Mouse (Mus musculus): ENCODE measurements around the gene Rasgef1c. TPM values are rescaled to one million over a fixed set of nuclear protein-coding genes. Genes with fewer than 3 reads are reported as not detected.

The Rasgef1c gene
- total and polyA plus RNA-seq, 3 experiments: 0.42 to 0.57 (median 0.53) TPM

DNA sequence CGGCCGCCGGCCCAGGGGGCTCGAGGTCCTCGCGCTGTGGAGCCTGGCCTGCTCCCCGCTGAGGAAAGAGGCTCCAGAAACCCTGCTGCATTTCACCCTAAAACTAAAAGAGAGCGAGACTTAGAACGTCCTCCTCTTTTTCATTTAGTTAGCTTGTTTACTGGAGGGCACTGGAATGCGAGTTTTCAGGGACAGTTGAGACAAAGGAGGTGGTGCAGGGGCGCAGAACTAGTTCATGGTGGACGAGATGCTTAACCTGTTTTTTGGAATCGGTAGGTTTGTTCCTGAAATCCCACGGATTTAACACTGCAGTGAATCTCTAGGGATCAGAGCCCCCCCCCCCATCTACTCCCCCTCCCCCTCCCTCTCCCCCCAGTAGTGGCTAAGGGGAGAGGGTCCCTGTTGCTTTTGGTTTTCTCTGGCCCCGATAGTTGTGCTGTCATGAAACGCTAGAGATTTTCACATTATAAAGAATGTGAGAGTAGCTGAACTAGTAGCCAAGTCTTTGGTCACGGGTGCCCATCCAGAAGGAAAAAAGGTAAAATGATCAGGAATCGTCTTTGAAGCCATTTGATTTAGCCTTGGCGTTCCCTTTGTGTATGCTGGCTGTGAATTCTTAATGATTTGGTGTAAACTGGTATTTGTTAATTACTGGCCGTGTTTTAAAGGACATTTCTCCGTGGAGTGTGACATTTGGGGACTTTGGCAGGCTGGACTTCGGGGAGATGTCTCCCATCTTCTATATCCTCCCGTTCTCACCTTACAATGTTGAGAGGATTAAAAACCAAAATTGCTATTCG, 124.3 kb downstream of the Rasgef1c start:
- H3K27ac ChIP-seq: peak overlapping the region; percentile 89
- no peaks in the 10 kb centered on the region for H3K36me3 ChIP-seq (ENCODE audit: control insufficient read depth, insufficient read depth, low read length)
- 7% methylated on average over 24 of the region's 24 CpGs for WGBS
- H3K27me3 ChIP-seq (ENCODE audit: control insufficient read depth, insufficient read depth, low read length): no peaks in the 10 kb centered on the region
- no peak for DNase-seq
- peak overlapping the region; percentile 94 for H3K4me3 ChIP-seq
- peaks cover 3% of the 10 kb centered on the region for H3K79me2 ChIP-seq (replicated peaks; ENCODE audit: control insufficient read depth, insufficient read depth, low read length)
- peak overlapping the region; percentile 96 for H3K9ac ChIP-seq (ENCODE audit: low read depth, low read length)
- no peak for TF ChIP-seq CTCF (IDR thresholded peaks at IDR 0.05)
- intact Hi-C loops (cut with DNase I): loop anchor here (2.0 to 5.0 kb wide), 2 partner anchors 46 to 83 kb away; no protein-coding TSS in a partner anchor
- H3K4me1 ChIP-seq (ENCODE audit: control insufficient read depth, insufficient read depth, low read length): peaks cover 5% of the 10 kb centered on the region

DNA sequence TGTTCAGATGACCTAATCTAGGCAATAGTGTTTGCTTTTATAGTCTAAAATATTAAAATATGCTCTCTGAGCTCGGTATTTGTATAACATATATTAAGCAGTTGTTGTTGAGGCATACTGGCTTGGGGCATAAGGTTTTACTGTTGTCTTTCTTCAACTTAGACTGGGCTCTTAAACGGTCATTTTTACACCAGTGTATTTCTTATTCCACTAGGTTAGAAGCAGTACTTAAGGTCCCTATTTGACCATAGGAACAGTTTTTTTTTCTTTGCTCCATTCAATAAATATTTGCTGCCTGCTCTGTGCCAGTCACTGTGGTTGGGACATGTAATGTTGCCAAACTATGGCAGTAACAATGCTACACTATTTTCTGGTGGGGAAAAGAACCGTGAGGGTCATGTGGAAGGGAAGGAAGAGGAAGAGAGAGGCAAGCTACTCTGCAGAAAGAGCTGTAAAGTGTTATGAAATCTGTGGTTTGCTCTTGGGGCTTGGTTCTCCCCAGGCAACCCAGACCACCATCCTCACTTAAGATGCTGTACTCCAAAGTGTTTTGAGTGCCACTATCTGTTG, 125.0 kb downstream of the Rasgef1c start:
- no peak for TF ChIP-seq CTCF (IDR thresholded peaks at IDR 0.05)
- TF ChIP-seq POLR2A (IDR thresholded peaks at IDR 0.05; ENCODE audit: insufficient read depth, low read depth, low read length): no peak
- no peak for TF ChIP-seq EP300 (IDR thresholded peaks at IDR 0.05; ENCODE audit: insufficient read depth, low read depth, low read length)
- DNase-seq: peak in 1 of 2 experiments; percentile 7
- WGBS: 28% methylated on average over 3 of the region's 3 CpGs

DNA sequence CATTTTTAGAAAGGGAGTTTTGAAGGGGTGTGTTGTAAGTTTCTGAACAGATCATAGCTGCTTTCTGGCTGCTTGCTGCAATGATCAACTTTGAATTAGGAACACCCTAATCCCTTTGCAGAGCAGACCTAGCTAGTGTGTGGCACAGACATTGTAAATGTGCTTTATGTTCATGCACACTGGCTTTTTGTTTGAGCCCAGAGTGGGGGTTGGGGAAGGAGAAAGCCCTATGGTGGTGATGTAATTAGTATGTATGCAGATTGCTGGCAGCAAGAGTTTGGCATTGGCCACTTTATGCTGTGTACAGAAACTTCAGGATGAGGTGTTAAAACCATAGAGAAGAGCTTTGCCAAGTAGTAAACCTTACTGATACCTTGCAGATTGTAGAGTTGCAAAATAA, 126.8 kb downstream of the Rasgef1c start:
- DNase-seq: no peak
- Histone ChIP-seq H3K4me3 (no peak overlapping the region), H3K79me2 (replicated peaks; ENCODE audit: control insufficient read depth, insufficient read depth, low read length) (peaks cover 3% of the 10 kb centered on the region), H3K9ac (ENCODE audit: low read depth, low read length) (no peak overlapping the region), H3K36me3 (ENCODE audit: control insufficient read depth, insufficient read depth, low read length) (peaks cover 4% of the 10 kb centered on the region), H3K27me3 (ENCODE audit: control insufficient read depth, insufficient read depth, low read length) (no peaks in the 10 kb centered on the region), H3K4me1 (ENCODE audit: control insufficient read depth, insufficient read depth, low read length) (peaks cover 9% of the 10 kb centered on the region), H3K27ac (no peak overlapping the region)
- intact Hi-C loops (cut with DNase I): loop anchor here (5.0 kb wide), 1 partner anchor 44 kb away; no protein-coding TSS in a partner anchor
- TF ChIP-seq EP300 (IDR thresholded peaks at IDR 0.05; ENCODE audit: insufficient read depth, low read depth, low read length) (no peak), CTCF (IDR thresholded peaks at IDR 0.05) (no peak), POLR2A (IDR thresholded peaks at IDR 0.05; ENCODE audit: insufficient read depth, low read depth, low read length) (no peak)

More for the DNA sequence above, 125.0 kb downstream of the Rasgef1c start:
- peaks cover 3% of the 10 kb centered on the region for H3K79me2 ChIP-seq (replicated peaks; ENCODE audit: control insufficient read depth, insufficient read depth, low read length)
- peaks cover 5% of the 10 kb centered on the region for H3K4me1 ChIP-seq (ENCODE audit: control insufficient read depth, insufficient read depth, low read length)
- no peaks in the 10 kb centered on the region for H3K36me3 ChIP-seq (ENCODE audit: control insufficient read depth, insufficient read depth, low read length)
- H3K27ac ChIP-seq: peak overlapping the region; percentile 89
- peak overlapping the region; percentile 27; the same call in 1 of the 2 replicates for H3K9ac ChIP-seq (ENCODE audit: low read depth, low read length)
- intact Hi-C loops (cut with DNase I): loop anchor here (5.0 kb wide), 1 partner anchor 46 kb away; no protein-coding TSS in a partner anchor
- H3K4me3 ChIP-seq: peak overlapping the region; percentile 94
- H3K27me3 ChIP-seq (ENCODE audit: control insufficient read depth, insufficient read depth, low read length): no peaks in the 10 kb centered on the region

Small RNA genes lying within 50 kb of the gene (microRNA-seq; reads per million reads assigned to microRNA genes)
- 0 reads per million in 2 experiments for gene Gm23492

Other genes with a start within 250 kb of the Rasgef1c start
- gene Scgb3a1, start 238.2 kb upstream of the Rasgef1c start, total RNA-seq (2021): under 1 TPM; 0.52 to 0.86 TPM
- gene Scgb3a1, start 238.2 kb upstream of the Rasgef1c start, polyA plus RNA-seq (2012; rRNA removed): 1.6 and 709 TPM in 2 replicates
- gene Cnot6, start 189.1 kb upstream of the Rasgef1c start, total RNA-seq (2021): 10 to 100 TPM; 19.3 to 23.4 TPM
- 6.3 and 12.7 TPM in 2 replicates for gene Cnot6, start 189.1 kb upstream of the Rasgef1c start, polyA plus RNA-seq (2012; rRNA removed)
- 10 to 100 TPM; 11.8 to 13.8 TPM for gene Gfpt2, start 107.7 kb upstream of the Rasgef1c start, total RNA-seq (2021)
- 14.0 and 26.9 TPM in 2 replicates for gene Gfpt2, start 107.7 kb upstream of the Rasgef1c start, polyA plus RNA-seq (2012; rRNA removed)
- 10 to 100 TPM; 39.3 to 40.8 TPM for gene Mapk9, start 55.1 kb upstream of the Rasgef1c start, total RNA-seq (2021)
- 17.3 and 32.5 TPM in 2 replicates for gene Mapk9, start 55.1 kb upstream of the Rasgef1c start, polyA plus RNA-seq (2012; rRNA removed)
- 10 to 100 TPM; 49.5 to 53.2 TPM for gene Rnf130, start 123.5 kb downstream of the Rasgef1c start, total RNA-seq (2021)
- 26.6 and 31.8 TPM in 2 replicates for gene Rnf130, start 123.5 kb downstream of the Rasgef1c start, polyA plus RNA-seq (2012; rRNA removed)
- gene Tbc1d9b, start 229.6 kb downstream of the Rasgef1c start, total RNA-seq (2021): 10 to 100 TPM; 41.4 to 44.0 TPM
- gene Tbc1d9b, start 229.6 kb downstream of the Rasgef1c start, polyA plus RNA-seq (2012; rRNA removed): 30.9 and 39.6 TPM in 2 replicates